Mouse (Mus musculus) common myeloid progenitor, adult 5-6 weeks (primary cell): ENCODE data around the gene Tnfrsf13b. TPM values are rescaled to one million over a fixed set of nuclear protein-coding genes. Genes with fewer than 3 reads are reported as not detected.

Experiments used
- total RNA-seq: library from RNA; stranded (forward); fragments of 200-1000, 187-1606 nt; gene quantifications from 2 replicates; pipeline ENCODE4 v1.2.3, GENCODE M21; 2017

The Tnfrsf13b gene
- total RNA-seq, 1 experiment from 2014 or later = 72.9 TPM

Other genes with a start within 250 kb of the Tnfrsf13b start
- gene Tmem11, start 247.5 kb upstream of the Tnfrsf13b start, total RNA-seq = 82.0 and 86.5 TPM in 2 replicates
- 1.4 and 1.7 TPM in 2 replicates for gene Natd1, start 212.0 kb upstream of the Tnfrsf13b start, total RNA-seq
- 18.3 and 21.3 TPM in 2 replicates for gene Map2k3, start 194.7 kb upstream of the Tnfrsf13b start, total RNA-seq
- gene Kcnj12, start 104.2 kb upstream of the Tnfrsf13b start, total RNA-seq = not detected in 2 replicates
- gene Usp22, start 48.3 kb downstream of the Tnfrsf13b start, total RNA-seq = 64.6 and 71.2 TPM in 2 replicates
- gene Aldh3a1, start 80.8 kb downstream of the Tnfrsf13b start, total RNA-seq = not detected in 2 replicates
- gene Aldh3a2, start 140.7 kb downstream of the Tnfrsf13b start, total RNA-seq = 14.5 and 37.3 TPM in 2 replicates
- gene Slc47a2, start 216.1 kb downstream of the Tnfrsf13b start, total RNA-seq = not detected in 2 replicates